Mouse (Mus musculus) c-Kit-positive CD71-positive TER-119-positive erythroid progenitor cells, embryonic 14.5 days (primary cell): ENCODE results near the gene Krt25.

Experiments
- DNase-seq: peaks from one replicate; pipeline ENCODE4 v3.0.0-alpha.2; 2013; ENCODE audit warnings: low spot score

The Krt25 gene

GRCm38 (mm10) chr11:99276786-99277185 is 46.0 kb downstream of the Krt25 start:
- no peak for DNase-seq

GRCm38 (mm10) chr11:99275624-99276023 is 47.1 kb downstream of the Krt25 start:
- DNase-seq: no peak

GRCm38 (mm10) chr11:99272721-99273120 is 50.0 kb downstream of the Krt25 start:
- no peak for DNase-seq

GRCm38 (mm10) chr11:99269192-99269591 is 53.6 kb downstream of the Krt25 start:
- no peak for DNase-seq

- DNase-seq: no peak
Measured at GRCm38 (mm10) chr11:99265796-99266195, 57.0 kb downstream of the Krt25 start.
